Mouse (Mus musculus) forebrain, embryonic 10.5 days (tissue): ENCODE data around the gene Fgfr2. TPM values are rescaled to one million over a fixed set of nuclear protein-coding genes. Genes with fewer than 3 reads are reported as not detected.
A peak's percentile ranks its signal among the peaks of the same experiment; 100 is the strongest.

ENCODE experiments used
- DNase-seq: peaks from one replicate; pipeline ENCODE4 v3.0.0-alpha.2; 2017; ENCODE audit warnings: low spot score; ENCODE audit errors: extremely low spot score
- H3K27ac ChIP-seq: fragments of 300-500 bp; sonication (generic); 2 replicates; pipeline ENCODE4 v1.5.1; 2016; ENCODE audit warnings: mild to moderate bottlenecking
- H3K27me3 ChIP-seq: fragments of 300-500 bp; sonication (generic); 2 replicates; pipeline ENCODE4 v1.6.1; 2016; ENCODE audit warnings: mild to moderate bottlenecking; ENCODE audit not compliant: poor library complexity, severe bottlenecking
- H3K36me3 ChIP-seq: fragments of 300-500 bp; sonication (generic); replicated peaks from 2 replicates; pipeline ENCODE4 v1.6.1; 2016; ENCODE audit warnings: mild to moderate bottlenecking, moderate library complexity
- H3K4me1 ChIP-seq: fragments of 300-500 bp; sonication (generic); 2 replicates; pipeline ENCODE4 v1.6.1; 2016
- H3K4me3 ChIP-seq: fragments of 300-500 bp; sonication (generic); 2 replicates; pipeline ENCODE4 v1.5.1; 2016; ENCODE audit warnings: mild to moderate bottlenecking, moderate library complexity
- H3K9me3 ChIP-seq: fragments of 300-500 bp; sonication (generic); 2 replicates; pipeline ENCODE4 v1.6.1; 2016; ENCODE audit warnings: mild to moderate bottlenecking, moderate library complexity
- WGBS: fragments of 180-500 bp; shearing (Covaris S2); methylation state at CpG from one replicate; pipeline ENCODE4 v1.1.7; 2016; 5-methylcytosine and 5-hydroxymethylcytosine counted together
- polyA plus RNA-seq: library from polyadenylated mRNA; unstranded; fragments of >200 nt; fragmentation: Nextera tagmentation; extraction: Ambion mirVana; gene quantifications from 2 replicates; pipeline ENCODE4 v1.2.1, GENCODE M21; 2016

Gene Fgfr2
- polyA plus RNA-seq, 1 experiment from 2014 or later = 55.7 TPM

DNA sequence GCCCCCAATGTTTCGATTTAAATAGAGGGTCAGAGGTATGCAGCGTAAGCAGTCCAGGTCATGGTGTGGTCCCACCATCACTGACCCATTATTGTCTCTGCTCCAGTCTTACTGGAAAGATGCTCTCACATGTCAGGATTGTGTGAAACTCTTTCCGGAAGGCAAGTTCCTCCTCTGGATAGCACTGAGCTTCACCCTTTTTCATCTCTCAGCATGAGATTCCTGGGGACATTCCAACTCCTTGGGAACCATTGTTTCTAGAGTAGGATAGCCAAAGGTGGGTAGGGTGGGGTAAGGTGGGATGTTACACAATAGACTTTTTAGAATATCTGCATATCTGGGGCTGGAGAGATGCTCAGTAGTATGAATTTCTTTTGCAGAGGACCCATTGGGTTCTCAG lies 2177.4 kb downstream of the Fgfr2 start:
- H3K27ac ChIP-seq = no peak overlapping the region

DNA sequence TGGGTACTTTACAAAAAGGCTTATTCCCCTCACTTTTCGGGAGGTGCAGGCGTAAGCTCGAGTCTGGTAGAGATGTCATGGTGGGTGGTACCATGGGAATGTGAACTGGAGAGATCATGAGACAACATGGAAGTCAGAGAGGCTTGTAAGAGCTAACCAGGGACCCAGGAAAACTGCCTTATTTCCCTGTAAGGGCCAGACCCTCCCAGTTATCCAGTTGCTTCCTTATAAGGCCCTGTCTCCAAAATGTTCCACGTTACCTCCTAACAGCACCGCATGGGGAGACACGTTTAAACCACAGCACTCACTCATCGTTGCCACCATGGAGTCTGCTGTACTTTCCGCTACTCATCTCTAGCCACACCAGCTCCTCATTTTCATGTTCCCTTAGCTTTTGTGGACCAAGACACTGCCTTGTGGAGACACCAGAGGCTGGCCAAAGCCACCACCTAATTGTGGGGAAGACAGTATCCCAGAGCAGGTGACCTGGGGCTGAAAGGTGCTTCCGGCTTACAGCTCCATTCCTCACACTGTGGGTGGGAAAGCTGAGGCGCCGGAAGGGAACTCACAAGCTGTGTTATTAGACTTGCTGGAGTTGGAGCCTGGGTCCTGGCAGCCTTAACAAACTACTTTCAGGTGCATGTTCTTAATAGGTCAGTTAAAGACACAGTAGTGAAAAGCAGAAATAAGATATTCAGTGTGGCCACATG lies 2178.2 kb downstream of the Fgfr2 start:
- H3K27me3 ChIP-seq = peaks cover 13% of the 10 kb centered on the region
- no peak overlapping the region for H3K4me3 ChIP-seq
- peaks cover 6% of the 10 kb centered on the region for H3K4me1 ChIP-seq
- no peak for DNase-seq
- no peaks in the 10 kb centered on the region for H3K9me3 ChIP-seq
- no peaks in the 10 kb centered on the region for H3K36me3 ChIP-seq
- WGBS = 91% methylated on average over 11 of the region's 11 CpGs
- H3K27ac ChIP-seq = no peak overlapping the region

More for the DNA sequence above, 2177.4 kb downstream of the Fgfr2 start:
- DNase-seq = no peak
- Histone ChIP-seq H3K4me3 (no peak overlapping the region), H3K4me1 (peaks cover 6% of the 10 kb centered on the region), H3K9me3 (no peaks in the 10 kb centered on the region), H3K36me3 (no peaks in the 10 kb centered on the region), H3K27me3 (peaks cover 5% of the 10 kb centered on the region; the same call in 1 of the 2 replicates)
- 91% methylated on average over 3 of the region's 3 CpGs for WGBS

DNA sequence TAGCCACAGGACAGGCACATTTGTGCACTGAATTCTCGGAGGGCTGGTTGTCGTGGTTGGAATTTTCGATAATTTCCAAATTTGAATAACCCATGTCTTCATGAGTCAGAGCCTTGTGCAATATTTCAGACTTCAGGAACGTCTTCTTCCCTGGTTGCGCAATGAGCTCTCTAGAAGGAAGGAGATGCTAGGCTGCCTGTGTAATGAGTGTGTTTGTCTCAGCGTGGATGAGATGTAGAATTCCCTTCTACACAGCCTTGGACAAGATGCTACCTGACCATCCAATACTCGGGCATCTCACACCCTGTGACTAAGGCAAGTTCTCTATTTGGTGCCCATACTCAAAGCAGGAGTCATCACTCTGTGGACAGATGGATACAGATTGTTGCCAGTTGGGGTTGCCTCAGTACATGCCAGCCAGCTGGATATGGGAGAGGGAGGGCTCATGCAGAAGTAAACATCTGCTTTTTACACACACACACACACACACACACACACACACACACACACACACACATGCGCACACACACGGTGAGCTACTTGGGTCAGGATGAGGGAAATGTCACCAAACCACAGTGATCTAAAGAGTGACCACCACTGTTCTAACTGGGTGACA lies 2179.8 kb downstream of the Fgfr2 start:
- Histone ChIP-seq H3K27ac (no peak overlapping the region), H3K27me3 (peaks cover 29% of the 10 kb centered on the region), H3K36me3 (no peaks in the 10 kb centered on the region), H3K9me3 (no peaks in the 10 kb centered on the region), H3K4me1 (no peaks in the 10 kb centered on the region), H3K4me3 (no peak overlapping the region)
- WGBS = 91% methylated on average over 9 of the region's 9 CpGs
- DNase-seq = no peak

DNA sequence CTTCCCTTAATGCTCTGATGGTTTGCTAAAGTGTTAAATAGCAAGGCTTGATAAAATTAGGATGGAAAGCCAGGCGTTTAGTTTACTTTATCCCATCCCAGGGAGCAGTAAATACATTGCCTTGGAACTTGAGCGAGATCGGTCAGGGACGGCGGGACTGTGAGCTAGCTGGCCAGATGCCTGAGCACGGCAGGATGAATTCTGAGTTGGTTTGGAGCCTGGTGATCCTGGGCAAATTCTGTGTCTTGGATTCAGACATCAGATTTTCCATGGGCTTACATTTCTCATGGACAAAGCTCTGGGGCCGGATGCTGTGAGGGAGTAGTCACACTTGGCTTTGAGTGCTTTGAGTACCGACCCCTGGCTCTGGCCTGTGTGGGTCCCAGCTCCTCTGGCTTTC lies 2182.4 kb downstream of the Fgfr2 start:
- Histone ChIP-seq H3K4me3 (no peak overlapping the region), H3K4me1 (peaks cover 14% of the 10 kb centered on the region), H3K9me3 (no peaks in the 10 kb centered on the region), H3K27me3 (peaks cover 55% of the 10 kb centered on the region), H3K27ac (no peak overlapping the region), H3K36me3 (no peaks in the 10 kb centered on the region)
- 88% methylated on average over 8 of the region's 8 CpGs for WGBS
- DNase-seq = no peak

GRCm38 (mm10) chr7:130938896-130939295 lies 2184.3 kb downstream of the Fgfr2 start:
- DNase-seq = no peak
- WGBS = 89% methylated on average over 8 of the region's 8 CpGs
- no peaks in the 10 kb centered on the region for H3K36me3 ChIP-seq
- no peaks in the 10 kb centered on the region for H3K9me3 ChIP-seq
- peaks cover 21% of the 10 kb centered on the region for H3K4me1 ChIP-seq
- peaks cover 73% of the 10 kb centered on the region for H3K27me3 ChIP-seq
- H3K27ac ChIP-seq = no peak overlapping the region
- H3K4me3 ChIP-seq = no peak overlapping the region

DNA sequence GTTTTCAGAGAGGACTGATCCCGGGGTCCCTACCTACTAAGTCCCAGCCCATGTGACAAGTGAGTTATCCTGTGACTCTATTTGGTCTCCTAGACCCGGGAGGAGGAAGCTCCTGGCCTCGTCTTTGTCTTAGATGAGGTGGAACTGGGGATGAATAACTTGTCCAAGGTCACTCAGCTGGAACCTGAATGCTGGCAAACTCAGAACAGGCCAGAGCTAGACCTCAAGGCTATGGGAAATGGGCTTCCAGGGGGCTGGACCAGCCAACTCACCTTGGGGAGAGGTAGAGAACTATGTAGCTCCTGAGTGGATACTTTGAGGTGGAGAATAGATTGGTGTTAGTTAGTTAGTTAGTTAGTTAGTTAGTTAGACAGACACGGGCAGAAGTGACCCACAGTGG lies 2185.1 kb downstream of the Fgfr2 start:
- H3K27me3 ChIP-seq = peaks cover 82% of the 10 kb centered on the region
- DNase-seq = no peak

GRCm38 (mm10) chr7:130937266-130937841 lies 2185.8 kb downstream of the Fgfr2 start:
- WGBS = 37% methylated on average over 12 of the region's 12 CpGs
- no peaks in the 10 kb centered on the region for H3K9me3 ChIP-seq
- H3K4me3 ChIP-seq = no peak overlapping the region
- H3K4me1 ChIP-seq = peaks cover 21% of the 10 kb centered on the region
- H3K36me3 ChIP-seq = no peaks in the 10 kb centered on the region
- no peak for DNase-seq
- H3K27me3 ChIP-seq = peaks cover 89% of the 10 kb centered on the region
- H3K27ac ChIP-seq = no peak overlapping the region

More for the DNA sequence above, 2185.1 kb downstream of the Fgfr2 start:
- no peak overlapping the region for H3K27ac ChIP-seq
- no peaks in the 10 kb centered on the region for H3K9me3 ChIP-seq
- 71% methylated on average over 4 of the region's 4 CpGs for WGBS
- H3K4me1 ChIP-seq = peaks cover 21% of the 10 kb centered on the region
- no peak overlapping the region for H3K4me3 ChIP-seq
- no peaks in the 10 kb centered on the region for H3K36me3 ChIP-seq

GRCm38 (mm10) chr7:130936472-130936951 lies 2186.6 kb downstream of the Fgfr2 start:
- Histone ChIP-seq H3K36me3 (no peaks in the 10 kb centered on the region), H3K4me1 (peaks cover 21% of the 10 kb centered on the region), H3K27me3 (peaks cover 93% of the 10 kb centered on the region), H3K9me3 (peaks cover 3% of the 10 kb centered on the region; the same call in 1 of the 2 replicates), H3K4me3 (peak overlapping the region; percentile 57), H3K27ac (no peak overlapping the region)
- 1% methylated on average over 49 of the region's 49 CpGs for WGBS
- DNase-seq = no peak

DNA sequence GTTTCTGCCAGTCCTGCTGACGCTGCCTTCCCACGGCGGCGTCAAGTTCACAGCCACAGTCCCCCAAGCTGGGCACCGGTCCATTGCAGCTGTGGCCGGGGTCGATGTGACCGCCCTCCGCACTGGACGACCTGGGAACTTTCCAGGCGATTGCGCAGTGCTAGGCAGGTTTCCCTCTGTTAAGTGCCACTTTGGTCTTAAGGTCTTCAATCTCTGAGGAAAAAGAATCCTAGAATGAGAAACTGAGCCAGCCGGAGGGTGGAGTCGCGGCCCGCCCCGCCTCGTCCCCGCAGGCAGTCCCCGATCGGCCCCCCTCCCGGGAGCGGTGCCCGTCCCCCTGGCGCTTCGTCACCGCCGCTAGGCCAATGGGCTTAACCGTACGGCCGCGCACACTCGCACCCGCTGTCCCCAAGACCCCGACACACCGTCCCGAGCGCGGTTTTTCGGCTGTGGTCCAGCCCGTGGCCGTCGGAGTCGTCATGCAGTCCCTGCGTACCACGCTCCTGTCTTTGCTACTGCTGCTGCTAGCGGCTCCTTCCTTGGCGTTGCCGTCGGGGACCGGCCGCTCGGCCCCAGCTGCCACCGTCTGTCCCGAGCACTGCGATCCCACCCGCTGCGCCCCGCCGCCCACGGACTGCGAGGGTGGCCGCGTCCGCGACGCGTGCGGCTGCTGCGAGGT lies 2187.2 kb downstream of the Fgfr2 start, which contains the start of gene Htra1:
Htra1 (plus strand) TSS at position 319 of the 679 bp plus-strand sequence.
- peak within 1 kb of the TSS; percentile 57 for H3K4me3 ChIP-seq
- peaks cover 21% of the 10 kb centered on the region for H3K4me1 ChIP-seq
- H3K9me3 ChIP-seq = peaks cover 3% of the 10 kb centered on the region; the same call in 1 of the 2 replicates
- H3K36me3 ChIP-seq = no peaks in the 10 kb centered on the region
- H3K27me3 ChIP-seq = peaks cover 89% of the 10 kb centered on the region
- WGBS = under 1% methylated on average over 70 of the region's 70 CpGs
- H3K27ac ChIP-seq = no peak within 1 kb of the TSS
- peak; percentile 48 for DNase-seq

DNA sequence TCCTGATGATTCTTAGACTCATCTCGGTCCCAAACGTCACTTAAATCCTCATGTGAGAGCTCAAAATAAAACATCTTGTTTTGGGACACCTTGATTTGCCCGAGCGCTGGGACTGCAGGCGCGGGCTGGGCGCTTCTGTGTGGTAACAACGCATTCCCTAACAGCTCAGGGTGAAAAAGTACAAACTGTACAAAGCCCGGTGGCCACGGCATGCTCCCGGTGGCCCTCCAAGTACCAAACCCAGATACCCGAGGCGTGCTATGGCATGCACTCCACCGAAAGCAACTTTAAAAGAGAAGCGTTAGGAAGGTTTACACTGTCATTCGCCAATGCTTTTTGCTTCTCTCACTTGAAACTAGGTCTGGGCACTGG lies 2187.7 kb downstream of the Fgfr2 start:
- no peaks in the 10 kb centered on the region for H3K36me3 ChIP-seq
- H3K27me3 ChIP-seq = peaks cover 84% of the 10 kb centered on the region
- peaks cover 3% of the 10 kb centered on the region; the same call in 1 of the 2 replicates for H3K9me3 ChIP-seq
- H3K4me3 ChIP-seq = peak overlapping the region; percentile 57
- no peak for DNase-seq
- WGBS = 12% methylated on average over 16 of the region's 16 CpGs
- H3K4me1 ChIP-seq = peaks cover 21% of the 10 kb centered on the region
- H3K27ac ChIP-seq = no peak overlapping the region

- DNase-seq = no peak
- WGBS = 85% methylated on average over 4 of the region's 4 CpGs
- peaks cover 77% of the 10 kb centered on the region for H3K27me3 ChIP-seq
- H3K27ac ChIP-seq = no peak overlapping the region
- H3K4me1 ChIP-seq = peaks cover 21% of the 10 kb centered on the region
- no peak overlapping the region for H3K4me3 ChIP-seq
- peaks cover 3% of the 10 kb centered on the region; the same call in 1 of the 2 replicates for H3K9me3 ChIP-seq
- H3K36me3 ChIP-seq = no peaks in the 10 kb centered on the region
Observed at GRCm38 (mm10) chr7:130934654-130935053, 2188.5 kb downstream of the Fgfr2 start.

- no peaks in the 10 kb centered on the region for H3K36me3 ChIP-seq
- peaks cover 3% of the 10 kb centered on the region; the same call in 1 of the 2 replicates for H3K9me3 ChIP-seq
- no peak overlapping the region for H3K4me3 ChIP-seq
- no peak for DNase-seq
- peaks cover 21% of the 10 kb centered on the region for H3K4me1 ChIP-seq
- H3K27ac ChIP-seq = no peak overlapping the region
- peaks cover 59% of the 10 kb centered on the region for H3K27me3 ChIP-seq
- 86% methylated on average over 9 of the region's 9 CpGs for WGBS
Observed at GRCm38 (mm10) chr7:130932921-130933320, 2190.2 kb downstream of the Fgfr2 start.
